Mouse (Mus musculus): ENCODE results near the gene Immp2l.
A peak's percentile ranks its signal among the peaks of the same experiment; 100 is the strongest.

Gene Immp2l

DNA sequence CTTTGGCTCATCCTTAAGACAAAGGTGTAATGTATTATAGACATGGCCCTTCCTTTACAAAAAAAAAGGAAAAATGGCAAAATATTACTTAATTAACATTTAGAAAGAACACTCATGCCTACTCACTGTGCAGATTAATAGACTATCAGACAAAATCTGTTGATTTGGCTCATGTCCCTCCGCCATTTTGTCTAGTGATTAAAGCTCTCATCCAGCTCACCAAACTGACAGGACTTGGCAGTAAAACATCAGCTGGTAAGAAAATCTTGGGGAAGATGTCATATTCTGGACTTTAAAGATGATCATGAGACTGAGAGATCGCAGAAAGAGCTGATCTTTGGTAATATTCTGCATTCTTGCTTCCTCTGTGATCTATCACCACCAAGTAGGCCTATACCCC lies 293.5 kb downstream of the Immp2l start:
- DNase-seq, result peak; percentile 31 to 45

GRCm38 (mm10) chr12:41322018-41322417 lies 298.1 kb downstream of the Immp2l start:
- no peak for DNase-seq

DNA sequence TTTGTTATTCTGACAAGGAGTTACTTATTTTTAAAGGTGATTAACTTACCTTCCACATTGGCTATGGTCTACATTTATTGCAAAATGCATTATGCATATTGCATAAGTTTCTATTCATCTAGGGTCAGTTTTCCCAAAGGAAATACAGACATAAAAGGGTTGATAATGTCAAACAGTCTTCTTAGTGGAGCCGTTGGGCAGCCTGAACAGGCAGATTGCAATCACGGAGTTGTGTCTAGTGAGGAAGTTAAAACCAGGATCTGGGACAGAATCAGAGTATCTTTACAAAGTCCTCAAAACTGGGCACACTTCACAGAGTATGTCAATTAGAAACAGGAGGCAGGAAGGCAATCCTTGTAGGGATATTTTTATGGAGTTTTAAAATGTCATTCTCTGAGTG lies 300.5 kb downstream of the Immp2l start:
- DNase-seq, result no peak

- no peak for DNase-seq
These were observed 301.9 kb downstream of the Immp2l start for GRCm38 (mm10) chr12:41325756-41326155.

- DNase-seq, result no peak
These were observed 307.2 kb downstream of the Immp2l start for GRCm38 (mm10) chr12:41330988-41331671.

DNA sequence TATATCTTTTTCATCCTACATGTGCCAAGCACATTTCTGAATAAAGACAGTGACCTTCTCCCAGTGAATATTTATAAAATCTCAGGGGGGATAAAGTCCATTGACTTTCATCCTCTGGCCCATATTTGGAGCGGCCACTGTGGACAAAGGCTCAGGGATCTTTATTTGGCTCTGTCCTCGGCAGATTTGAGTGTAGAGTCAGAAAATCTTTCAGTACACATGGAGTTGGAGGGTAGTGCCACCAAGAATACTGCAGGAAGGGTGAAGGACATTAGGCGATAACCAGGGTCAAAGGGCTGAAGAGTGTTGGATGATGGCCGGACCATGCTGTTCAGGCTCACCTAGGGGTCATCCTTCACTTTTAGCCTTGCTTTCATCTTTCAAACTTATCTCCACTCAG lies 321.7 kb downstream of the Immp2l start:
- no peak for DNase-seq

DNA sequence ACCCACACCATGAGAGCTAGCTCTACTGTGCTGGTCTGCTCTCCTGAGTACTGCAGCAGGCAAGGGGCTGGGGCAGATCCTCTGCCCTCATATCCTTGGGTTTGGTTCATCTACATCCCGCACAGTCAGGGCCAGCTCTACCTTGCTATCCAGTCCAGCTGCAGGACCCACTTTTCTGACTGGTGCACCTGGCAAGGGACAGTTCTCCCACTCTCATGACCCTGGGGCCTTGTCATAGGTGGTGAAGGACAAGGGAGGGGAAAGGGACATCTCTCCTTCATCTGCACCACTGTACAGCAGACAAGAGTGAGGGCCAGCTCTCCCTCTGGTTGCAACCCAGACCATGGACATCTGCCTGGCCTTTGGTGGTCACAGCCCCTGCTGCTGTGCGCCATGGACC lies 323.6 kb downstream of the Immp2l start:
- DNase-seq, result no peak

DNA sequence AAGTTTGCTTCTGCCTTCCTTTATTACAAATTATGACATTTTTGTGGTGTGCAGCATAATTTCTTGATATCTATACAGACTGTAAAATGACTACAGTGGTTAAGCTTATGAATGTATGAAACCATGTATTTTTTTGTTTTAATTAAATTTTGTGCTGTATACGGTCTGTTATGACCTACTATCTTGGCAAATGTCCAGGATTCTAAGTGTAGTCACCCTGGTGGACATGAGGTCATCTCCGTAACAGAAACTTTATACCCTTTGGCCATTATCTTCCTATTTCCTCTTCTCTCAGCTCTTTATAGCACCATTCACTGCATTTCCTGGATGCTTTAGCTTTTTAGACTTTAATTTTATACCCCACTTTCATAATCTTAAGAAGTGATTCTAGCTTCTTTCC lies 325.5 kb downstream of the Immp2l start:
- DNase-seq, result no peak

DNA sequence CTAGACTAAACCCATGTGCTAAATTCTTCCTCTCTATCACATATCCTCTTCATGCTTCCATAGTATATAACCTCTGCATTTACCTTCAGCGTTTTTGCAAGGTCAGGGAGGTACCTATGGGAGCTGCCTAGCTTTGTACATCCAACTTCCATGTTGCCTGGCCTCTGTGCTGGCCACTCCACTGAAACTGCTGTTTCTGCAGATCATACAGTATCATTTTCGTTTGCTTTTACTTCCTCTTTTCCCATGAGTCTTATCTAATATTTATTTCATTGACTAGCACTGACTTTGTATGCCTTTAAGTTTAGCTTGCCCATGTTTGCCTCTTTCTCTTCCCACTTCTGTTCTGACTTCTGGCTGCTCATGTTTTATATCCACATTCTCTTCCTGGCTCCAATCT lies 325.9 kb downstream of the Immp2l start:
- DNase-seq, result no peak

GRCm38 (mm10) chr12:41351275-41351674 lies 327.4 kb downstream of the Immp2l start:
- no peak for DNase-seq

DNA sequence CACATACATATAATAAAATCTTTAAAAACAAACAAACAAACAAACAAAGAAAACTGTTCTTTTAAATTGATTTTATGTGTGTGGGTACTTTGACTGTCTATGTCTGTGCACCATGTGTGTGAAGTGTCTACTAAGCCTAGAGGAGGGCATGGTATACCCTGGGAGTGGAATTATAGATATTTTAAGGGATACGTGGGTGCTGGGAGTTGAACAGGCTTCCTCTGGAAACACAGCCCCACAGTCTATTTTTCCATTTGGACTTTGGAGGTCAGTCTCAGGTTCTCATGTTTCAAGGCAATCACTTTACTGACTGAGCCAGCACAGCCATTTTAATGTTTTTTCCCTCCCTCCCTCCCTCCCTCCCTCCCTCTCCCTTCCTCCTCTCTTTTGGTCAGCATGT lies 331.0 kb downstream of the Immp2l start:
- no peak for DNase-seq

GRCm38 (mm10) chr12:41356040-41356439 lies 332.1 kb downstream of the Immp2l start:
- DNase-seq, result no peak

GRCm38 (mm10) chr12:41386685-41387084 lies 362.8 kb downstream of the Immp2l start:
- no peak for DNase-seq

DNA sequence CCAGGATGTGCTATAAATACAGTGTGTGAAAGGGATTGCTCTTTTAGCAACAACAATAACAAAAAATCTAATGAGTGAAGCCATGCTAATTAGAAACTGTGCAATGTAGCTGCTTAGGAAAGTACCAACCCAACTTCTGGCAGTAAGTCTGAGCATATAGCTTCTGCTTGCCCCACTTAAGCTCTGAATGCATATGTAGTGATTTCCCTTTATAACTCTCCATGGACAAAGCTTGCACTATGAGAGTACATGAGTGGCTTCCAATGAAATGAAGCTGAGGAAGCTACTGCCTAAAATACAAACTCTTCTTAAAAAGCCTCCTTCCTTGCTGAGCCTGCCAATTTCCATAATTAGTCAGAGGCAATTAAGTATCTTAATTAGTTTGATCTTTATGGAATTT lies 370.3 kb downstream of the Immp2l start:
- no peak for DNase-seq

- DNase-seq, result no peak
These were observed 377.2 kb downstream of the Immp2l start for GRCm38 (mm10) chr12:41401136-41401535.

- DNase-seq, result no peak
These were observed 378.0 kb downstream of the Immp2l start for GRCm38 (mm10) chr12:41401923-41402322.

DNA sequence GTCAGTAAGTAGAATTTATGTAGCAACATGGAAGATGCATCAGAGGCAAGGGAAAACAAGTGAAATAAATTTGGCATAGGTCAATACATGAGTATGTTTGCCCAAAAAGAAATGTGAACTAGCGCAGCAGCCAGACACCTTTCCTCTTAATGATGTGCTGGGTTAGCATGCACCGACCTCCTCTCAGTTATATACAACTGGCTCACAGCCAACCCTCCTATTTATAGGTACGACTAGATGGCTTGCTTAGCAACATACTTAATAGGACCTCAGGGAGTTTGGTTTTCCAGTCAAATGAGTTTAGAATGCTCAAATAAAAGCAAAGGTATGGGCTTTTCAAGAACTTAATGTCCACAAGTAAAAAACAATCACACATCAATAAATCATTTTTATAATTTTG lies 385.5 kb downstream of the Immp2l start:
- DNase-seq, result no peak

DNA sequence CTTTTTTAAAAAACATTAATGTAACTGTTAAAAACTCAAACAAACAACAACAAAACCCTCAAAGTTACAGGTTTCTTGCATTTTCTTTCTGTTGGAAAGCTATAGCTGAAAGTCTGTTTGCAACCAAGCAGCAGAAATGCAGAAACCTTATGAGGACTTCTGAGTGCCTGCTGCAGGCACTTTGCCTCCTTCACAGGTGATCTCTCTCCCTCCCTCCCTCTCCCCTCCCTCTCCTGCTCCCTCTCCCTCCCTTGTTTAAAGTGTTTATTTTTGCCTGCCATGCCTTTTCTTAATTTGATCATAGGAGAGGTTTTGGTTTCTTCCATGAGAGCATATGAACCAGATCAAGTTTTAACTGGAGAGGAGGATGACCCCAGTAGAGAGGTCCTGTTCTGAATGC lies 392.7 kb downstream of the Immp2l start:
- DNase-seq, result no peak

- DNase-seq, result no peak
These were observed 393.2 kb downstream of the Immp2l start for GRCm38 (mm10) chr12:41417099-41417498.

DNA sequence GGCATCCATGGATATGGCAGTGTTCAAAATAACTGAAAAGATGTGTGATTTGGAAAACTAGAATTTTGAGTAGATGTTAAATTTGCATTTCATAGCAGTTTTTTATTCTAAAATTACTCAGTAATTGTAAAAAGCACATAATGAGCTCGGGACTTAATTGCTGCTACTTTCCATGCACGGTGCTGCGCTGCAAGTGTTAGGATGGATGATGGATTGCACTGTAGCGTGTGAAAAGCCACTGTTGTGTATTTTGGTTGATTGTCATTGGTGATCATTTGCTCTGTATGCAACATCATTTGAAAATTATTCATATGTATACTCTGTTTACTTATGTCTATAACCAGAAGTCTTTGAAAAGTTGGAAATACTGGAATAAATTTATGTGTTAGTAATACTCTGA lies 394.1 kb downstream of the Immp2l start:
- no peak for DNase-seq

GRCm38 (mm10) chr12:41425101-41425679 lies 401.3 kb downstream of the Immp2l start:
- no peak for DNase-seq

GRCm38 (mm10) chr12:41427464-41427863 lies 403.6 kb downstream of the Immp2l start:
- peak; percentile 78 to 85 for DNase-seq

- peak in 1 of 2 experiments; percentile 31 for DNase-seq
These were observed 404.9 kb downstream of the Immp2l start for GRCm38 (mm10) chr12:41428806-41429205.

GRCm38 (mm10) chr12:41436206-41436985 lies 412.5 kb downstream of the Immp2l start:
- peak; percentile 37 to 55 for DNase-seq

Measured in cerebellum, postnatal 14 days (tissue).